Mouse (Mus musculus): Measurements from ENCODE around the gene Art3. TPM values are rescaled to one million over a fixed set of nuclear protein-coding genes. Genes with fewer than 3 reads are reported as not detected.

Gene Art3
- polyA plus RNA-seq, 1 experiment from 2014 or later = 4.0 TPM

GRCm38 (mm10) chr5:92403562-92404399, 72.2 kb downstream of the Art3 start:
- H3K36me3 ChIP-seq (ENCODE audit: control insufficient read depth, insufficient read depth, low read length) = no peaks in the 10 kb centered on the region
- ATAC-seq (ENCODE audit: insufficient number of reproducible peaks, insufficient read depth, low FRiP score, low read depth) = no peak
- no peak overlapping the region for H3K27ac ChIP-seq (ENCODE audit: low read length)
- H3K9ac ChIP-seq (replicated peaks; ENCODE audit: low read depth, low read length) = no peak overlapping the region
- no peak overlapping the region for H3K4me3 ChIP-seq (ENCODE audit: low read depth, low read length)
- 61% methylated on average over 10 of the region's 10 CpGs for WGBS
- H3K27me3 ChIP-seq (ENCODE audit: control insufficient read depth, insufficient read depth, low read length) = no peaks in the 10 kb centered on the region
- no peak overlapping the region for H3K4me2 ChIP-seq (replicated peaks; ENCODE audit: low read depth, low read length)
- H3K9me3 ChIP-seq (ENCODE audit: control insufficient read depth, low read depth, low read length) = no peaks in the 10 kb centered on the region
- no peaks in the 10 kb centered on the region for H3K4me1 ChIP-seq (ENCODE audit: control insufficient read depth, insufficient read depth, low read length)

- no peak for ATAC-seq (ENCODE audit: insufficient number of reproducible peaks, insufficient read depth, low FRiP score, low read depth)
- 72% methylated on average over 2 of the region's 2 CpGs for WGBS
- no peaks in the 10 kb centered on the region for H3K9me3 ChIP-seq (ENCODE audit: control insufficient read depth, low read depth, low read length)
- H3K9ac ChIP-seq (replicated peaks; ENCODE audit: low read depth, low read length) = no peak overlapping the region
- H3K27me3 ChIP-seq (ENCODE audit: control insufficient read depth, insufficient read depth, low read length) = no peaks in the 10 kb centered on the region
- no peaks in the 10 kb centered on the region for H3K36me3 ChIP-seq (ENCODE audit: control insufficient read depth, insufficient read depth, low read length)
- no peak overlapping the region for H3K27ac ChIP-seq (ENCODE audit: low read length)
- H3K4me2 ChIP-seq (replicated peaks; ENCODE audit: low read depth, low read length) = no peak overlapping the region
- H3K4me1 ChIP-seq (ENCODE audit: control insufficient read depth, insufficient read depth, low read length) = no peaks in the 10 kb centered on the region
- H3K4me3 ChIP-seq (ENCODE audit: low read depth, low read length) = no peak overlapping the region
These were observed 72.7 kb downstream of the Art3 start for GRCm38 (mm10) chr5:92404400-92404678.

- 71% methylated on average over 9 of the region's 9 CpGs for WGBS
These were observed 77.9 kb downstream of the Art3 start for GRCm38 (mm10) chr5:92409361-92410155.

GRCm38 (mm10) chr5:92410486-92410885, 78.9 kb downstream of the Art3 start:
- no peaks in the 10 kb centered on the region for H3K4me1 ChIP-seq (ENCODE audit: control insufficient read depth, insufficient read depth, low read length)
- no peak overlapping the region for H3K4me3 ChIP-seq (ENCODE audit: low read depth, low read length)
- no peak for ATAC-seq (ENCODE audit: insufficient number of reproducible peaks, insufficient read depth, low FRiP score, low read depth)
- no peak overlapping the region for H3K9ac ChIP-seq (replicated peaks; ENCODE audit: low read depth, low read length)
- no peaks in the 10 kb centered on the region for H3K27me3 ChIP-seq (ENCODE audit: control insufficient read depth, insufficient read depth, low read length)
- no peak overlapping the region for H3K27ac ChIP-seq (ENCODE audit: low read length)
- WGBS = 88% methylated on average over 5 of the region's 5 CpGs
- H3K9me3 ChIP-seq (ENCODE audit: control insufficient read depth, low read depth, low read length) = no peaks in the 10 kb centered on the region
- no peak overlapping the region for H3K4me2 ChIP-seq (replicated peaks; ENCODE audit: low read depth, low read length)
- peaks cover 7% of the 10 kb centered on the region; the same call in 1 of the 2 replicates for H3K36me3 ChIP-seq (ENCODE audit: control insufficient read depth, insufficient read depth, low read length)

More at GRCm38 (mm10) chr5:92409361-92410155, 77.9 kb downstream of the Art3 start:
- H3K27ac ChIP-seq (ENCODE audit: low read length) = no peak overlapping the region
- no peak overlapping the region for H3K4me2 ChIP-seq (replicated peaks; ENCODE audit: low read depth, low read length)
- no peaks in the 10 kb centered on the region for H3K4me1 ChIP-seq (ENCODE audit: control insufficient read depth, insufficient read depth, low read length)
- H3K36me3 ChIP-seq (ENCODE audit: control insufficient read depth, insufficient read depth, low read length) = peaks cover 3% of the 10 kb centered on the region; the same call in 1 of the 2 replicates
- no peak overlapping the region for H3K4me3 ChIP-seq (ENCODE audit: low read depth, low read length)
- no peaks in the 10 kb centered on the region for H3K9me3 ChIP-seq (ENCODE audit: control insufficient read depth, low read depth, low read length)
- no peaks in the 10 kb centered on the region for H3K27me3 ChIP-seq (ENCODE audit: control insufficient read depth, insufficient read depth, low read length)
- no peak overlapping the region for H3K9ac ChIP-seq (replicated peaks; ENCODE audit: low read depth, low read length)
- no peak for ATAC-seq (ENCODE audit: insufficient number of reproducible peaks, insufficient read depth, low FRiP score, low read depth)

- no peaks in the 10 kb centered on the region for H3K9me3 ChIP-seq (ENCODE audit: control insufficient read depth, low read depth, low read length)
- WGBS = 60% methylated on average over 7 of the region's 7 CpGs
- H3K9ac ChIP-seq (replicated peaks; ENCODE audit: low read depth, low read length) = no peak overlapping the region
- H3K36me3 ChIP-seq (ENCODE audit: control insufficient read depth, insufficient read depth, low read length) = peaks cover 12% of the 10 kb centered on the region
- H3K4me2 ChIP-seq (replicated peaks; ENCODE audit: low read depth, low read length) = no peak overlapping the region
- H3K27ac ChIP-seq (ENCODE audit: low read length) = no peak overlapping the region
- H3K4me3 ChIP-seq (ENCODE audit: low read depth, low read length) = no peak overlapping the region
- no peaks in the 10 kb centered on the region for H3K4me1 ChIP-seq (ENCODE audit: control insufficient read depth, insufficient read depth, low read length)
- H3K27me3 ChIP-seq (ENCODE audit: control insufficient read depth, insufficient read depth, low read length) = no peaks in the 10 kb centered on the region
- ATAC-seq (ENCODE audit: insufficient number of reproducible peaks, insufficient read depth, low FRiP score, low read depth) = no peak
These were observed 80.0 kb downstream of the Art3 start for GRCm38 (mm10) chr5:92411461-92412140.

- Histone ChIP-seq H3K4me3 (ENCODE audit: low read depth, low read length) (no peak overlapping the region), H3K4me1 (ENCODE audit: control insufficient read depth, insufficient read depth, low read length) (no peaks in the 10 kb centered on the region), H3K9ac (replicated peaks; ENCODE audit: low read depth, low read length) (no peak overlapping the region), H3K9me3 (ENCODE audit: control insufficient read depth, low read depth, low read length) (no peaks in the 10 kb centered on the region), H3K27me3 (ENCODE audit: control insufficient read depth, insufficient read depth, low read length) (no peaks in the 10 kb centered on the region), H3K36me3 (ENCODE audit: control insufficient read depth, insufficient read depth, low read length) (peaks cover 28% of the 10 kb centered on the region), H3K27ac (ENCODE audit: low read length) (no peak overlapping the region), H3K4me2 (replicated peaks; ENCODE audit: low read depth, low read length) (no peak overlapping the region)
- WGBS = 85% methylated on average over 11 of the region's 11 CpGs
- ATAC-seq (ENCODE audit: insufficient number of reproducible peaks, insufficient read depth, low FRiP score, low read depth) = no peak
These were observed 81.8 kb downstream of the Art3 start for GRCm38 (mm10) chr5:92413271-92413981.

GRCm38 (mm10) chr5:92413982-92414375, 82.4 kb downstream of the Art3 start:
- no peaks in the 10 kb centered on the region for H3K9me3 ChIP-seq (ENCODE audit: control insufficient read depth, low read depth, low read length)
- no peak overlapping the region for H3K4me2 ChIP-seq (replicated peaks; ENCODE audit: low read depth, low read length)
- WGBS = 83% methylated on average over 8 of the region's 8 CpGs
- H3K27me3 ChIP-seq (ENCODE audit: control insufficient read depth, insufficient read depth, low read length) = no peaks in the 10 kb centered on the region
- H3K4me1 ChIP-seq (ENCODE audit: control insufficient read depth, insufficient read depth, low read length) = no peaks in the 10 kb centered on the region
- H3K9ac ChIP-seq (replicated peaks; ENCODE audit: low read depth, low read length) = no peak overlapping the region
- H3K36me3 ChIP-seq (ENCODE audit: control insufficient read depth, insufficient read depth, low read length) = peaks cover 31% of the 10 kb centered on the region
- no peak overlapping the region for H3K27ac ChIP-seq (ENCODE audit: low read length)
- ATAC-seq (ENCODE audit: insufficient number of reproducible peaks, insufficient read depth, low FRiP score, low read depth) = no peak
- no peak overlapping the region for H3K4me3 ChIP-seq (ENCODE audit: low read depth, low read length)

GRCm38 (mm10) chr5:92424126-92424525, 92.5 kb downstream of the Art3 start:
- Histone ChIP-seq H3K4me3 (ENCODE audit: low read depth, low read length) (no peak overlapping the region), H3K9me3 (ENCODE audit: control insufficient read depth, low read depth, low read length) (no peaks in the 10 kb centered on the region), H3K27ac (ENCODE audit: low read length) (no peak overlapping the region), H3K27me3 (ENCODE audit: control insufficient read depth, insufficient read depth, low read length) (no peaks in the 10 kb centered on the region), H3K9ac (replicated peaks; ENCODE audit: low read depth, low read length) (no peak overlapping the region), H3K4me2 (replicated peaks; ENCODE audit: low read depth, low read length) (no peak overlapping the region), H3K4me1 (ENCODE audit: control insufficient read depth, insufficient read depth, low read length) (no peaks in the 10 kb centered on the region), H3K36me3 (ENCODE audit: control insufficient read depth, insufficient read depth, low read length) (peaks cover 70% of the 10 kb centered on the region)
- ATAC-seq (ENCODE audit: insufficient number of reproducible peaks, insufficient read depth, low FRiP score, low read depth) = no peak
- 92% methylated on average over 11 of the region's 11 CpGs for WGBS
